Comparison of ENCODE assay signal across 8 mouse cellular contexts in the genomic region with DNA sequence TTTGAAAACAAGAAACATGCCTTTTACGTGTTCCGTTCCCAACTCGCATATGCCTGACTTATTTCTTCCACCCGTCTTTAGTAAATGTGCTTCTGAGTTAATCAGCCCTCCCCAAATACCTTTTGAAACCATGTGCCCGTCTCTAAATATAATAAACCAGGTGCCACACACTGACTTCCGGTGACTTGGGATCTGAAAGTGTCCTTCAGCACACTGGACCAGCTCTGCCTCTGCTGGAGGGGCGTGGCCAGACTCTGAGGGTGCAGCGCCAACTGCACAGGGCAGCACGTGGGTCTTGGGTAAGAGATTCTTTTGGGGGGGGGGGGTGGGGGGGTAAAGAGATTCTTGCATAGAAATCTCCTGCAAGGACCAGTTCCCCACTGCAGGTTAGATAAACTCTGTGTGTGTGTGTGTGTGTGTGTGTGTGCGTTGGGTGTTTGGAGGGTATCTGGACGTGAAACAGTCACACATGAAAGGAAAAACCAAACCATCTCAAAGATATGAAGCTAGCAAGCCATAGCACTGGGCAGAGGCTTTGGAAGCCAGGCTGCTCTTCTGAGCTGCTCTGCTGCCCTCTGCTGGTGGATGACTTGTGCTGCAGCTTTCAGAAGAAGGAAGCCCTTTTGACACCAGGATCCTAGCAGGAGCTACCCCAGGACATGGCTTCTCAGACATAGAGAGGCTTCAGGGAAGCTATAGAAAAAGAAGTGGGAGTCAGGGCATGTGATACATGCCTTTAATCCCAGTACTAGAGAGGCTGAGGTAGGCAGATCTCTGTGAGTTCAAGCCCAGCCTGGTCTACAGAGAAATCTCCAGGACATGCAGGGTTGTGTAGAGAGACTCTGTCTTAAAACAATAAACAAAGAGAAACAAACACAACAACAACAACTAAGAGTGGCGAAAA. TPM values are rescaled to one million over a fixed set of nuclear protein-coding genes. Genes with fewer than 3 reads are reported as not detected.
DNase-seq lines count a peak whose midpoint lies in the region; ATAC-seq and TF ChIP-seq lines count a peak whose summit lies in the region.

No protein-coding gene starts in this region.

- H3K9me3 ChIP-seq in hindbrain, embryonic 16.5 days (ENCODE audit: control insufficient read depth, low read length), result no peaks in the 10 kb centered on the region

- H3K27ac ChIP-seq in hindbrain, embryonic 16.5 days (ENCODE audit: low read depth, low read length), result no peak overlapping the region
- H3K27ac ChIP-seq in left cerebral cortex, adult 2 months, result no peak overlapping the region

- intact Hi-C loops in left cerebral cortex, adult 2 months (cut with DNase I), result no loop called here

- H3K27me3 ChIP-seq in hindbrain, embryonic 16.5 days (replicated peaks; ENCODE audit: control insufficient read depth, insufficient read depth, low read length), result no peaks in the 10 kb centered on the region

- H3K4me1 ChIP-seq in hindbrain, embryonic 16.5 days (ENCODE audit: control insufficient read depth, insufficient read depth, low read depth, low read length), result peaks cover 11% of the 10 kb centered on the region

- no peak overlapping the region for H3K9ac ChIP-seq in hindbrain, embryonic 16.5 days (ENCODE audit: low read depth, low read length)

- H3K4me2 ChIP-seq in hindbrain, embryonic 16.5 days (ENCODE audit: low read length), result peak overlapping the region; percentile 47

- H3K4me3 ChIP-seq in hindbrain, embryonic 16.5 days (ENCODE audit: low read length), result no peak overlapping the region
- H3K4me3 ChIP-seq in left cerebral cortex, adult 2 months, result no peak overlapping the region

- DNase-seq in ZHBTc4 (ENCODE audit: low read depth, low spot score), result peak; percentile 93
- DNase-seq in cerebellum, postnatal 25 days, result peak; percentile 82 to 90
- DNase-seq in gastrocnemius, adult 18-20 months (ENCODE audit: low spot score), result peak; percentile 81
- DNase-seq in left cerebral cortex, adult 2 months (ENCODE audit: extremely low spot score in 1 of 2, low spot score in 2 of 2), result peak; percentile 72 to 81
- DNase-seq in right cerebral cortex, adult 18-20 months, result peak; percentile 81
- DNase-seq in urinary bladder, postnatal 14 days (ENCODE audit: low spot score), result peak; percentile 84

- peak; percentile 77 for ATAC-seq in hindbrain, embryonic 16.5 days
- ATAC-seq in megakaryocyte, adult 5-6 weeks (ENCODE audit: poor library complexity, severe bottlenecking), result peak; percentile 90

- no peaks in the 10 kb centered on the region for H3K36me3 ChIP-seq in hindbrain, embryonic 16.5 days (ENCODE audit: control insufficient read depth, insufficient read depth, low read length)

- 41% methylated on average over 12 of the region's 12 CpGs for WGBS in hindbrain, embryonic 16.5 days

- TF ChIP-seq CTCF in left cerebral cortex, adult 2 months (IDR thresholded peaks at IDR 0.05), result peak; percentile 97

RNA-seq across cellular contexts. Expression of gene Adipor2, which starts 26.5 kb away (rescaled TPM):
- total RNA-seq in gastrocnemius, adult 18-20 months (2021), result 10 to 100 TPM; 89.2 to 93.1 TPM
- polyA plus RNA-seq in hindbrain, embryonic 16.5 days (2015; fragmentation: Nextera tagmentation; extraction: Ambion mirVana), result 34.8 and 37.0 TPM in 2 replicates
- 10 to 100 TPM; 39.9 to 40.9 TPM for total RNA-seq in left cerebral cortex, adult 2 months (2021)
- 64.1 and 69.9 TPM in 2 replicates for total RNA-seq in megakaryocyte, adult 5-6 weeks (2015)
- total RNA-seq in megakaryocyte, adult 5-6 weeks (2017), result 94.1 and 98.6 TPM in 2 replicates

RNA-seq across cellular contexts. Expression of gene Fbxl14, which starts 35.5 kb away (rescaled TPM):
- 10 to 100 TPM; 10.4 to 11.5 TPM for total RNA-seq in gastrocnemius, adult 18-20 months (2021)
- polyA plus RNA-seq in hindbrain, embryonic 16.5 days (2015; fragmentation: Nextera tagmentation; extraction: Ambion mirVana), result 1.9 and 2.1 TPM in 2 replicates
- 10 to 100 TPM; 35.9 to 40.4 TPM for total RNA-seq in left cerebral cortex, adult 2 months (2021)
- total RNA-seq in megakaryocyte, adult 5-6 weeks (2015), result 38.4 and 40.4 TPM in 2 replicates
- total RNA-seq in megakaryocyte, adult 5-6 weeks (2017), result 40.1 and 42.2 TPM in 2 replicates
